Mouse (Mus musculus) forebrain, embryonic 13.5 days (tissue): ENCODE data around the gene Vwa5a. TPM values are rescaled to one million over a fixed set of nuclear protein-coding genes. Genes with fewer than 3 reads are reported as not detected.

ENCODE experiments used
- polyA plus RNA-seq: library from polyadenylated mRNA; unstranded; fragments of >200 nt; fragmentation: Nextera tagmentation; extraction: Ambion mirVana; gene quantifications from 2 replicates; pipeline ENCODE4 v1.2.1, GENCODE M21; 2015

The Vwa5a gene
- polyA plus RNA-seq, 1 experiment from 2014 or later, result 4.5 TPM

Other genes starting within 250 kb of the Vwa5a start
- gene Olfr905, start 247.2 kb upstream of the Vwa5a start, polyA plus RNA-seq, result not detected in 2 replicates
- not detected in 2 replicates for gene Olfr906, start 231.2 kb upstream of the Vwa5a start, polyA plus RNA-seq
- gene Olfr907, start 222.5 kb upstream of the Vwa5a start, polyA plus RNA-seq, result not detected in 2 replicates
- gene Olfr911-ps1, start 196.7 kb upstream of the Vwa5a start, polyA plus RNA-seq, result not detected in 2 replicates
- gene Olfr910, start 180.4 kb upstream of the Vwa5a start, polyA plus RNA-seq, result not detected in 2 replicates
- not detected in 2 replicates for gene Olfr912, start 138.1 kb upstream of the Vwa5a start, polyA plus RNA-seq
- not detected in 2 replicates for gene Olfr913, start 125.5 kb upstream of the Vwa5a start, polyA plus RNA-seq
- not detected in 2 replicates for gene Olfr914, start 113.2 kb upstream of the Vwa5a start, polyA plus RNA-seq
- gene Olfr916, start 58.4 kb upstream of the Vwa5a start, polyA plus RNA-seq, result not detected in 2 replicates
- gene Olfr917, start 52.4 kb upstream of the Vwa5a start, polyA plus RNA-seq, result not detected in 2 replicates
- not detected in 2 replicates for gene Olfr918, start 43.7 kb upstream of the Vwa5a start, polyA plus RNA-seq
- not detected in 2 replicates for gene Olfr919, start 14.6 kb upstream of the Vwa5a start, polyA plus RNA-seq
- not detected in 2 replicates for gene Olfr920, start 34.0 kb downstream of the Vwa5a start, polyA plus RNA-seq
- gene Olfr921, start 54.8 kb downstream of the Vwa5a start, polyA plus RNA-seq, result not detected in 2 replicates
- gene Olfr922, start 96.3 kb downstream of the Vwa5a start, polyA plus RNA-seq, result not detected in 2 replicates
- gene Olfr923, start 108.3 kb downstream of the Vwa5a start, polyA plus RNA-seq, result not detected in 2 replicates
- gene Olfr924, start 126.2 kb downstream of the Vwa5a start, polyA plus RNA-seq, result not detected in 2 replicates
- gene Olfr26, start 136.8 kb downstream of the Vwa5a start, polyA plus RNA-seq, result not detected in 2 replicates
- not detected in 2 replicates for gene Olfr926, start 158.9 kb downstream of the Vwa5a start, polyA plus RNA-seq
- gene Olfr930, start 211.5 kb downstream of the Vwa5a start, polyA plus RNA-seq, result not detected in 2 replicates